Mouse (Mus musculus) erythroblast, embryonic 14.5 days (primary cell): Measurements from ENCODE around the gene 1110002E22Rik.

ENCODE experiments used
- GATA1 ChIP-seq: IDR thresholded peaks from 2 replicates; pipeline ENCODE4 v1.6.1; 2012; ENCODE audit warnings: low read length, inconsistent platforms, mixed read lengths
- TAL1 ChIP-seq: IDR thresholded peaks from 3 replicates; pipeline ENCODE4 v1.6.1; 2012; ENCODE audit warnings: low read length, inconsistent platforms, mixed read lengths

GRCm38 (mm10) chr3:138050772-138051171 lies 14.1 kb upstream of the 1110002E22Rik start:
- TF ChIP-seq TAL1 (no peak), GATA1 (no peak)
